Mouse (Mus musculus): ENCODE data around the gene BC030867.
"Not testable (repeated sequence)": the region's sequence is repeated elsewhere in the genome, so short reads cannot be mapped to it uniquely, and the experiment has no call there.

BC030867 gene

DNA sequence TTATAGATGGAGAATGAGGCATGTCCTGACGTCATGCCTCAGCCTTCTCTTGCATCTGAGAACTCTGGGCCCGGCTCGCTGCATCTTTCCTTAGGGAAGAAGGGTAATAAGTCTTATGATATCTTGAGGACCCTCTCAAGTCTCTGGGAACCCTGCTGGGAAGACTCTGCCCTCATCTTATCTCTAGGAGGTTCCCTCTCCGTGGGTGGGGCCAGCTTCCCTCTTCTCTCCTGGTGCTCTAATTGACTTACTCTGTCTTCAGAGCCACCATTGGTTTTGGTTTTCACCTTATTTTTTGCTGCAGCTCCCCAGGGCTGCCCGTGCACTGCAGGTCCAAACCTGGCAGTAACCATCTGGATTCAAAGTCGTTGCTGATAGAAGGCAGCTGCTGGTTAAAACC is 9.4 kb downstream of the BC030867 start:
- no peak for DNase-seq

DNA sequence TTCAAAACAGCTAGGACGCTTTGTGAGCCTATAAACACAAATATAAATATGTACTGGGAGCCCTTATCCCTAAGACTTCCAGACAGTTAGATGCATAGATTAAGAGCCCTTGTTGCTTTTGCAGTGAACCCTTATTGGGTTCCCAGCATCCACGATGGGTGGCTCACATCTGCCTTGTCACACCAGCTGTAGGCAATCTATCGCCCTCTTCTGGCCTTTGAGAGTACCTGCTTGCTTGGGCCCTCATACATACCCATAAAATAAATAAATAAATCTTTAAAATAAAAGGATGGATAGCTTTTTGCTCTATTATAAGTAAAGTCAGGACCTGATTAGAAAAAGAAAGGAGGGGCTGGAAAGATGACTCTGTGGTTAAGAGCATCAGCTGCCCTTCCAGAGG is 9.8 kb downstream of the BC030867 start:
- no peak for DNase-seq

DNA sequence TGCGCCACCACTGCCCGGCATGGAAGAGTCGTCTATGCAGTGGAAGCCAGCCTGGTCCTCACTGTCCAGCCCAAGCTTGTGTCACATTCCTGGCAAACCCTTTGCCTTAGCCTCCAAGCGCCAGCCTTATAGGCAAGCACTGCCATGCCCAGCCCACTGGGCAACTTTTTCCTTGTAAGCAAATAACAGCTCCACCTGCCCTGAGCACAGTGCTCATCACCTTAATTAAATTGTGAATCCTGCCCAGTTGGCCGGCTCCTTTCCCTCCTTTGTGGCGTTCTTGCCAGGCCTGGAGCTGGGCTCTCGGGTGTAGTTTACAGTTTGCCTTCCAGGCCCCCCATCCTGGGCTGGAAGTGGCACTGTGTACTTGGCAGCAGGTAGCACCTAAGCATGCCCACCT is 14.5 kb downstream of the BC030867 start:
- no peak for DNase-seq

DNA sequence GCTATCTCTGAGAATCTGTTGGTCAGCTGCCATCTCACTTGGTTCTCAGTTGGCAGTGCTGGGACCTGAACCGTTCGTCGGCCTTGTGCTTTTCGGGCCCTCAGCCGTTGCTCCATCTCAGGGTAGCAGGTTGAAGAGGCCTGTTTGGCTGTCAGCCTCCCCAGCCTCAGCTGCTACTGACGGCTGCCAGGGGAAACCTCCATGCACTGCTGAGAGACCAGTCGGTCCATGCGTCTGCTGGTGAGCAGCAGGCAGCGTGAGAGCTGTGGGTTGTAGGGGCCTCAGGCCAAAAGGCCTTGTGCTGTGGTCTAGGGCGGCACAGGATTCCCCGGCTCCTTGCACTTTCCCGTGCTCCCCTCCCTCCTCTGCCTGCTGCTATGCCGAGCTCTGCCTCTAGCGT is 17.1 kb downstream of the BC030867 start:
- DNase-seq, result no peak

DNA sequence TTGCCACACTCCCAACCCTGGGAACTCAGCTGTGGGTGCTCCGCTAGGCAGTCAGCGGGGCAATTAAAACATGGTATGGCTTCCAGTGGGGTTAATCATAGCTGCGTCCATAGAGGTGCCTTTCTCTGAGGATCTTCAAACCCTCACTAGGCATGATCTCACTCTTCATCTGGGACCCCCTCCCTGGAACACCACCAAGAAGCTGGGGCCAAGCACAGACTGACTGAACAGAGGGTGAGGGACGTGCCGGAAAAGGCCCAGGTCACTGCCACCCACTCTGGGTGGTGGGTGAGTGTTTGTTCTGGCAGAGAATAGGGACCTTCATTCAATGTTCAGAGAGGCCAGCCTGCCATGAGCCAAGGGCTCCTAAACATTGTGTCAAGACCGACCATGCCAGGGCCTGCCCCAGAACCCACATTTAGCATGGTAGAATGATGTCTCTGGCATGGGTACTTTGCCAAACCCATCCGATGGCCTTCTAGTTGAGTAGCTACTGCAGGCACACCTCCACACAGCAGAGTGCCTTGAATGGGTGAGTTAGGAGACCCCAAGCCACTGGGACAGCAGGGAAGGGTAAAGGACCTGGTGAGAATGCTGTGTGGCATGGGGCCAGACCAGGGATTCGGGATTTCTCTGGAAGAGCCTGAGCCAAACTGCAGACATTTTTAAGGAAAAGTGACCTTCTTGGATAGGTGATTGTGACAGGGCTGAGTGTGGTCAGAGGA is 18.1 kb downstream of the BC030867 start:
- no peak for DNase-seq

DNA sequence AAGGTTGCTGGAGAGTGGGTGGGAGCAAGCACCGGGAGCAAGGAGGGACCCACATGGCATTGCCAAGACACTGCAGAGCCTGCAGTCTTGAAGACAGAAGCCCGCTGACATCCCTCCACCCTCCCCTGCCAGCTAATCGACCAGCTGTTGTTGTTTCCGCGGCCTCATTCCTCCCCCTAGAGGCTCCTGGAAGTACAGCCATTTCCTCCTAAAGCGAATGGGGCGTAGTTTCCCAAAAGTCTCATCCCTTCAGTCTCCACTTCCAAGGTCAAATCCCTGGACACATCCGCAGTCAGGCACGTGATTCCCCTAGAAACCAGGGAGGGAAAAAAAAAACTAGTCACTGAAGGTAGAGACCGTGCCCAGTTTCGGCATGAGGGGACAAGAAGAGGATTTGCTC is 18.8 kb downstream of the BC030867 start:
- DNase-seq, result peak; percentile 73

DNA sequence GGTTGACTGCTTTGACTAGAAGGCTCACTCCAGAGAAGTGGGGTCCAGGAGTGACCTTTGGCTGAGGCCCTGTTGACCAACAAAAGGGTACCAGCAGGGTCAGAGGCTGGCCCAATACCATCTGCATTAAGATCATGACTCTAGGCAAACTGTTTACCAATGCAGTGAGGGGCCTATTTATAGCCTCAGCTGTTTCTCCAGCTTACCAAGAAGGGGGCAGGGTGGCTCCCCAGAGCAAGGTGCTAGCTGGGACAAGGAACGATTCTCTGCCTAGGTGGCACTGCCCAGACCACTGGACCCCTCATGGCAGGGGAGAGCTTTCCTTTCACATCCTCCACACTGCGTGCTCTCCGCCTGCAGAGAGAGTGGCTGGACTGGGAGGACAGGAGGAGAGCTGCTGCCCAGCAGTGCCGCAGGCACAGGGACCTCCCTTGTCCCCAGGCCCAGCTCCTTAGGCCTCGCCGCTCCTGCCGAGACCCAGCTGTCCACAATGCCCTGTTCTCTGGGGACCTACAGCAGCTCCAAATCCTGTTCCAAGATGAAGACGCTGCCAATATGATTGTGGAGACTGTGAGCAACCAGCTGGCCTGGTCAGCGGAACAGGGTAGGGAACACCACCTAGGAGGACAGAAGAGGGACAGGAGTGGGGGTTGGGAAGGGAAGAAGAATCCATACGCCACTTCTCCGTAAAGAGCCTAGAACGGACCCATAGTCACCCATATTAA is 20.0 kb downstream of the BC030867 start, which contains the start of gene Asb16:
Asb16 (plus strand) TSS at position 224 of the 725 bp plus-strand sequence.
- no peak for DNase-seq

DNA sequence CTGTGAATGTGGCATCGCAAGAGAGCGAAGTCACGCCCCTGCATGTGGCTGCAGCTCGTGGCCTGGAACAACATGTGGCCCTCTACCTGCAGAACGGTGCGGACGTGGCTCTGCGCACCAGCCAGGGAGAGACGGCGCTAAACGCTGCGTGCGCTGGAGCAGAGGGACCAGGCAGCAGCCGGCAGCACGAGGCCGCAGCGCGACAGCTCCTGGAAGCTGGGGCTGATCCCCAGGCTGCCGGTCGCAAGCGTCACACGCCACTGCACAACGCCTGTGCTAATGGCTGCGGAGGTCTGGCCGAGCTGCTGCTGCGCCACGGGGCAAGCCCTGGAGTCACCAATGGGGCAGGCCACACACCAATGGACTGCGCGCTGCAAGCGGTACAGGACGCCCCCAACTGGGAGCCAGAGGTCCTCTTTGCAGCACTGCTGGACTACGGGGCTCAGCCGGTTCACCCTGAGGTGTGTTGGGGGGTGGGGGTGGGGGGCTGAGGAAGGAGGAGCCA is 27.8 kb downstream of the BC030867 start:
- DNase-seq, result peak; percentile 31

DNA sequence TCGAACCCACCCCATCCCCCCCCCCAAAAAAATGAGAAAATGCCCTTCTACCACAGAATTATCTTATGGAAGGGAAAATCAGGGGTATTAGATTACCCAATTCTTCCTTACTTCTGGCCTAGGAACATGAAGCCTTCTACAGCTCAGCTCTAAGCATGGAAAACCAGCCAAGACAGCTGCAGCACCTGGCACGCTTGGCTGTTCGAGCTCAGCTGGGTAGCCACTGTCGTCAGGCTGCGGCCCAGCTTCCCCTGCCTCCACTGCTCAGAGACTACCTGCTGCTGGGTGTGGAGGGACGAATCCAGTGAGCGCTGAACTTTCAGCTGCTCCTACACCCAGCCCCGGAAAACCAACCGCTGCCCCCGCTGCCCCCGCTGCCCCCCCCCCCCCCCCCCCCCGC is 29.1 kb downstream of the BC030867 start:
- no peak for DNase-seq

DNA sequence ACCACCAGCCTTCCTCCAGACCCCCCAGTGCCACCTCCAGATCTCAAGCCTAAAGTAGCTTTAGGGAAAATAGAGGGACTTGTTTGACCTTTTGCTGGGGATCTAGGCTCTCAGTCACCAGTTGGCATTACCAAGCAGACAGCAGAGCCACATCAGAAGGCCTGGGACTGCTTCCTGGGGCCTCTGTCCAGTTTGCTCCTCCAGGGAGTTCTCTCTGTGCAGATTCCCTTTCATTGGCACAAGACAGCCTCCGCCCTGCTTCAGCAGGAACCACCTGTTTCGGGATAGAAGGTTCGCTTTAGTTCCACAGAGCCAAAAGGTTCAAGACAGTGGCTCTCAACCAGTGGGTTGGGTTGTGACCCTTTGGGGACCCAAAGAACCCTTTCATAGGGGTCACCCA is 30.9 kb downstream of the BC030867 start:
- no peak for DNase-seq

DNA sequence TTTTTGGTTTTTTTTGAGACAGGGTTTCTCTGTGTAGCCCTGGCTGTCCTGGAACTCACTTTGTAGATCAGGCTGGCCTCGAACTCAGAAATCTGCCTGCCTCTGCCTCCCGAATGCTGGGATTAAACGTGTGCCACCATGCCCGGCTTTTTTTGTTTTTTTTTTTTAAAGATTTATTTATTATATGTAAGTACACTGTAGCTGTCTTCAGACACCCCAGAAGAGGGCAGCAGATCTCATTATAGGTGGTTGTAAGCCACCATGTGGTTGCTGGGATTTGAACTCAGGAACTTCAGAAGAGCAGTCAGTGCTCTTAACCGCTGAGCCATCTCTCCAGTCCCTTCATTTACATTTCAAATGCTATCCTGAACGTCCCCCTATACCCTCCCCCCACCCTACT is 31.6 kb downstream of the BC030867 start:
- DNase-seq, result not testable (repeated sequence)

DNA sequence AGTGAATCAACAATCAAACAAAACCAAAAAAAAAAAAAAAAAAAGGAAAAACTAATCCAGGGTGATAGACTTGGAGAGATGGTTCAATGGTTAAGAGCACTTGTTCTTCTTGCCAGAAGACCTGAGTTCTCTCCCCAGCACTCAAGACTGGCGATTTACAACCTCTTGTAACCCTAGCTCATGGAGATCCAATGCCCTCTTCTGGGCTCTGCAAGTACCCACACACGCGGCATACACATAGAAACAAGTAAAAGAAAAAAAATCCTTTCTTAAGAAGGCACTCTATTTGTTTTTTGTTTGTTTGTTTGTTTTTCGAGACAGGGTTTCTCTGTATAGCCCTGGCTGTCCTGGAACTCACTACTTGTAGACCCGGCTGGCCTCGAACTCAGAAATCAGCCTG is 35.2 kb downstream of the BC030867 start:
- no peak for DNase-seq

DNA sequence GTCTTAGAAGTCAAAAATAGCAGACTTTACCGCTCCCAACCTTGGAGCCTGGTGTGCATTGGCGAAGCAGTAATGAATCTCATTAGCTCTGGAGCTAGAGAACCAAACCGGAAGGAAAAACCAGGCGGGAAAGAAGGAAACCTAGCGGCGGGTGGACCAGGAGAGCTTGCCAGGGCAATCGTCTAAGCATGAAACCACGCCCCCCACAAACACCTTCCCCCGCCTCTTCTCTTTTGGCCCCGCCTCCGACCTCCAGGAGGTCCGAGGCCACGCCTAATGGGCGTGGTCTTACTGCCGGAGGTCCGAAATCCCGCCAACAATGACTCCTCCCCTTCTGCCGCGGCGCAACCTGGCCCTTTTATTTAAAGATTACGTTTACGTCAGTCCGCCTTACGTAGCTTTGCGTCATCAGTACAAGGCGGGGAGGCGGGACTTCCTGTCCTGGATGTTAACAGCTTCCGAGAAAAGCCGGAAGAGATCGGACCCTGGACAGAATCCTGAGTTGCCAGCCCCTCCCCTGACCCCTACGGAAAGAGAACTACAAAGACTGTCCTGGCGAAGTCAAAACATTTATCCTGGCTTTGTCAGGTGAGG is 35.9 kb downstream of the BC030867 start, which contains the start of gene Tmub2:
Tmub2 (plus strand) TSS at position 431 of the 594 bp plus-strand sequence.
- DNase-seq, result peak; percentile 98

DNA sequence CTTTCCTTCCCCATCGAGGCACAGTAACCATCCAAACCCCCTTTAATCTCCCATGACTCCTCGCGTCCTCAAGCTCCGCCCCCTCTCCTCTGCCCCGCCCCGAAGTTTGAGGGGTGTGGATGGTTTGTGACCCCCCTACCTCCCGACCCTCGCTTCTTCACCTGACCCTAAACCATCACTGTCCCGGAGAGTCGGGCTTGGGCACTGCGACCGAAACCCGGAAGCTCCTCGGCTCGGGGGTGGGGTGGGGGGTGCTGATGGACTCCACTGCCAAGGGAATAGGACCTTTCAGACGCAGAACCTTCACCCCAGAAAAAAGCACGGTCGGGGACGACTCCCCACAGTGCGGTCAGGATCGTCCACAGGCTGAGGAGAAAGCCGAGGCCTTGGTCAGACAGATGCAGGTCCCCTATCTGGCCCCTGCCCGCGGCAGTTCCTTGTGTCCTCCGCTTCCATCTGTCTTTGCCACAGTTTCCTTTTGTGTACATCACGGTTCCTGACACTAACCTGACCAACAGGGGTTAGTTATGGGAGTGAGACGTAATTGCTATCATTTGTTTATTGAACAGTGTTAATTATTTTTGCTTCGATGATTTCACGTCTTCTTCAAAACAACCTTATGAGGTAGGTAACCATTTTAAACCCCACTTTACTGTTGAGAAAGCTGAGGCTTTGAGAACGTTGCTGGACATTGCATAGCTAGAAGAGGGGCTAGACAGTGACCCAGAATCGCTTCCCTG is 36.6 kb downstream of the BC030867 start:
- no peak for DNase-seq

DNA sequence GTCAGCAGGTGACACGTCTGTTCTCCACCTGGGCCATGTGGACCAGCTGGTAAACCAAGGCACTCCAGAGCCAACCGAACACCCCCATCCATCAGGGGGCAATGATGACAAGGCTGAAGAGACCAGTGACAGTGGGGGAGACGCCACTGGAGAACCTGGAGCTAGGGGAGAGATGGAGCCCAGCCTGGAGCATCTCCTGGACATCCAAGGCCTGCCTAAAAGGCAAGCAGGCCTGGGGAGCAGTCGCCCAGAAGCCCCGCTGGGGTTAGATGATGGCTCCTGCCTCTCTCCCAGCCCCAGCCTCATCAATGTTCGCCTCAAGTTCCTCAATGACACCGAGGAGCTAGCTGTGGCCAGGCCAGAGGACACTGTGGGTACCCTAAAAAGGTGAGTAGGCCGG is 38.8 kb downstream of the BC030867 start:
- no peak for DNase-seq

DNA sequence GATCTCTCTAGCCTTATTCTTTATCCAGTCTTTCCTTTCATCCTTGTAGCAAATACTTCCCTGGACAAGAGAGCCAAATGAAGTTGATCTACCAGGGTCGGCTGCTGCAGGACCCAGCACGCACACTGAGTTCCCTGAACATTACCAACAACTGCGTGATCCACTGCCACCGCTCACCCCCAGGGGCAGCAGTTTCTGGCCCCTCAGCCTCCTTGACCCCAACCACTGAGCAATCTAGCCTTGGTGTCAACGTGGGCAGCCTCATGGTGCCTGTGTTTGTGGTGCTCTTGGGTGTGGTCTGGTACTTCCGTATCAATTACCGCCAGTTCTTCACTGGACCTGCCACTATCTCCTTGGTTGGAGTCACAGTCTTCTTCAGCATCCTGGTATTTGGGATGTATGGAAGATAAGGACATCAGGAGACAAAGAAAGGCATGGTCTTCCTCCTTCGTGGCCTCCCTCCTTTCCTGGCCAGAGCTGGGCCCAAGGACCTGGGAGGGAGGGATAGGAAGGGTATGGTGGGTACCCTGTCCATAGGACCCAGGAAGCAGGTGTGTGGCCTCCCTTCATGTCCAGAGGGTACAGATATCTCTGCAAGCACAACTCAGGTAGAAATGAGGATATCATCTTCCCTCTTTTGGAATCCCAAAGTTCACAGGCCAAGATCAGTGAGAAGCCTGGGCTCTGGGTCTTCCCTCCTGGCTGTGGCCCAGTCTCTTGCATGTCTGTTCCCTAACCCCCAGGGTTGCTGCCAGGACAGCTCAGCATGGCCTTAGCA is 39.5 kb downstream of the BC030867 start:
- DNase-seq, result no peak

DNA sequence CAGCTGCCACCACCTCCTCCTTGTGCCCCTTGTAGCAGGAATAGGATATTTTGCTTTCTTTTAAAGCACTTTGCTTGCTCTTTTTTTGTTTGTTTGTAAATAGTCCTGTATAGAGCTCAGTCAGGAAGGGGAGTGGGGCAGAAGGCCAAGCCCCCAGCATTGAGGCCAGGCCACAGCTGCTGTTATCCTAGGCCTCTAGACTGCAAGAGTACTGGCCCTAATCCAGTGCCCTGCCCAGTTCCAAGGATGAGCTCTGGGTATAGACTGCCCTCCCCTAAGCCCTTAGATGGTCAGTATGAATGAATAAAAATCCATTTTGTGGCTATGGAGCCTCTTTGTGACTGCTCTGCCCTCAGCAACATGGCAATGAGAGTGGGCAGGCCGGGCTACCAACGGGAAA is 40.2 kb downstream of the BC030867 start:
- DNase-seq, result no peak

DNA sequence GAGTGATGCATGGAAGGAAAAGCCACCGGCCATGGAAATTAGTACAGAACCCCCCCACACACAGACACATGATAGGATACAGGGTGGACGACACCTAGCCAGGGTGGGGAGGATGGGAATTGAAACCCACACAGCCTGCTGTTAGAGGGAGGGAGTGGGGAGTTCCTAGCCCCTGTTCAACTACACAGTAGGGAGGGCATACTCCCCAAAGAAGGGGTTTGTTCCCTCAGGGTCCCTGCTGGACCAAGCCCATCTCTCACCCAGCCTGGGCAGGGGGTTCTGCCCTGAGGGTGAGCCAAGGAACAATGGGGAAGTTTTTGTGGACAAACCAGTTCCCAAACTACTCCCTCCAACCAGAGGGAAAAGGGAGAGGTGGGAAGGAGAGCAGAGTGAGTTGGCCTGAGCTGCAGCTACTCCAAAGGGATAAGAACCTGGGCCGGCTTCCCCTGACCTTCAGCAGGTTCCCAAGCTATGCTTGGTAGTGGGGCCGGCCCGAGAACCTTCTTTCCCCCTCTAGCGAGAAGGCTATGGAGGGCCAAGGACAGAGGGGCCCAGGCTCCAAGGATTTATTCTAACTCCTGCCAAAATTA is 40.9 kb downstream of the BC030867 start:
- no peak for DNase-seq

DNA sequence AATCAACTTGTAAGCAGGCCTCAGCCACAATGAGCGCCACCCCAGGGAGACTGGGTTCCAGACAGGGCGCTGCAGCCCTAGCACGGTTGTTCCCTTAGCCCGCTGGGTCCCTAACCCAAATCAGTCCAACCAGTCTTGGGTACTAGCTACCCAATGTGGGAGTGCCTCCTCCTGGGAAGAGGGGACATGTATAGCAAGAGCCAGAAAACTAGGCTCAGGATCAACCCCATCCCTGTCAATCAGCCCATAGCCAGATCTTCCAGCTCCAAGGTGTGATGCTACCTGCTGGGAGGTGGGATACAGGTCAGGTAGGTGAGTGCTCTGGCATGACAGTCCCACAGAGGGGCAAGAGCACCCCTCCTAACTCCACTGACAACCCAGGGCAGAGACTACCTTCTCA is 41.5 kb downstream of the BC030867 start:
- no peak for DNase-seq

DNA sequence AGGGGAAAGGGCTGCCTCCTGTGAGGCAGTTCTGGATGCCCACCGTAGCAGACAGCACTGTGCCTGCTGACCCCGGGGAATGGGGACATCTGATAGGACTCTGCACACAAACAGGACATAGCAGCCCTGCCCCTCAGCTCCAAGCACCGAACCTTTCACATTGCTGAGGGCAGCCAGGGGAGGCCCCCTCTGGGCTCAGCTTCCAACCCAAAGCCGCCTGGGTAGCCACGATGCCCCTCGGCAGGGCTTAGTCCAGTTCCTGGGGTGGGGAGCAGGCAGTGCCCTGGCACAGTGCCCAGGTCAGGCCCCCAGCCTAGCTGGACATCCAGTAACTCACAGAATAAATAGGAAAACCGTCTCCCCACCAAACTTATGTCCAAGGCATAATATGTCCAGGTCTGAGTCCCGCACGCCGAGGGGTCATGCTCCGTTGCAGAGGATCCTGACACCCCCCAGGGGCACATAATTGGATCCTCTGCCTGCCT is 42.4 kb downstream of the BC030867 start:
- no peak for DNase-seq

DNA sequence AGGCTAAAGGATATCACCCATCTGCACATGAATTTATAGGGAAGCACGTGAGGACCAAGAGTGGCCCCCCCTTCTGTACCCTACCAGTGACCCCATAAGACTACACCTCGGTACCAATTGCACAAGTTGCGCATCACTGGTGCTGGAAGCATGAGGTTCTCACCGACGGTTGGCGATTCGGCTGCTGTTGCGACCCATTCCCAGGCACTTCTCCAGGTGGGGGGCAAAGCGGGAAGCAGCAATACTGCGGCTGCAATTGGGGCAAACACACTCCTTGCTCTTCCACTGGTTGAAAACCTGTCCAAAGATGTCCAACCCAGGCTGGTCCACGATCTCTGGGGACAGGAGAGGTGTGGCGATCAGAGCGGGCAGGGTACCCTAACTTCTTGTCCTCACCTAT is 45.3 kb downstream of the BC030867 start:
- DNase-seq, result no peak

DNA sequence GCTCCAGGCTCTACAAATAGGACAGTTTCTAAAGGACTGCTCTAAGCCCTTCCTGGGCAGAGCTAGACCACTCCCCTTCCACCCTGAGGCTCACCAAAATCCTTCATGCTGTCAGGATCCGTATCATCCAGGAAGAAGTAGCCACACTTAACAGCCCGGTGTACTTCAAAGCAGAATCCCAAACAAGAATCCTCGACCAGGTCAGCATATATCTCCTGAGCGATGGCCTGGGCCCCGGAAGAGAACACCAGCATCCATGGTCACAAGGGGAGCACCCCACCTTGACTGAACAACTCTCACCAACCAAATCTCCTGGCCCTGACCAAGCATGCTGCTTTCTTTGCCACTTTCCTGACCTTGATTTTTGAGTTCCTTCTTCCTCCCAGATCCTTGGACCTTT is 45.7 kb downstream of the BC030867 start:
- no peak for DNase-seq

All from lung, postnatal 14 days (tissue).